In the genomic region with DNA sequence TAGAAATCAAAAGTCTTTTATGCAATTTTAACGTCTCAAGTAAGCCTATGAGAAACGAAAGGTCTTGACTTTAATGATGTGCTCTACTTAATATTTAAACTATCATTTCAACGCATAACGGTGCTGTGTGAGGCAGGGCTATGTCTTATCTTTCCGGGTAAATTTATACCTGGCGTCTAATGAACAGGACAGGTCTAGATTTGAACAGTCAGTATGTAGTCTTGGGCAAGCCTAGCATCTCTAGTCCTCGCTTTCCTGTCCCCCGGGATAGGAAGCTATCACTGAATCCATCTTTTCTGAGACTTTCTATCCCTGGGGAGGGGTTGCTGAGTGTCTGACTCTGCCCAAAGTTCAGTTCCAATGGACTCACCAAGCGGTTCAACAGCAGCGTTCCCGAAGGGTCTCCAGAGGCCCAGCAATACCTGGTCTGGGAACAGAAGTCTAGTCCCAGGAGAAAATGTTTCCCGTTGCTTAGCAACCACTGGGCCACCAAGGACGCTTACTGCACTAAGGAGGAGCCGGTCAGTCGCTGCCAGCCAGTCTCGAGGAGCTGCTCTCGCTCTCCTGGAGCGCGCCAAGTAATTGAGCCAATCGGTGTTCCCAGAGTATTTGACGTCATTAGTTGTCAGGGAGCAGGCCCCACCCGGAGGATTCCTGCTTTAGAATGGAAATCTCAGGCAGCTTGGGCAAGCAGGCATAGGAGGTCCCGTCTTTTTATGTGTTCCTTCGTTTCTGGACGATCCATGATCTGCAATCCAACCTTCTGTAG, we compare ENCODE assay signal across 8 mouse cellular contexts. TPM values are rescaled to one million over a fixed set of nuclear protein-coding genes. Genes with fewer than 3 reads are reported as not detected.
DNase-seq lines count a peak whose midpoint lies in the region; ATAC-seq lines count a peak whose summit lies in the region.

A gene (minus strand): TSS at position 463 of the 769 bp plus-strand sequence.

- peaks cover 7% of the 10 kb centered on the region; the same call in 1 of the 2 replicates for H3K4me1 ChIP-seq in intestine, embryonic 16.5 days (ENCODE audit: control insufficient read depth, insufficient read depth, low read length)

- peak within 1 kb of the TSS; percentile 57 for H3K9ac ChIP-seq in intestine, embryonic 16.5 days (ENCODE audit: low read depth, low read length)

- peak within 1 kb of the TSS; percentile 76 for H3K27ac ChIP-seq in intestine, embryonic 16.5 days (ENCODE audit: low read length)

- H3K4me2 ChIP-seq in intestine, embryonic 16.5 days (ENCODE audit: low read depth, low read length): peak within 1 kb of the TSS; percentile 66

- ATAC-seq in intestine, embryonic 16.5 days: peak; percentile 99

- intact Hi-C loops in left cerebral cortex, postnatal 25 days (cut with DNase I): no loop called here

- H3K27me3 ChIP-seq in intestine, embryonic 16.5 days (replicated peaks; ENCODE audit: control insufficient read depth, insufficient read depth, low read length): no peaks in the 10 kb centered on the region

- H3K36me3 ChIP-seq in intestine, embryonic 16.5 days (ENCODE audit: control insufficient read depth, insufficient read depth, low read length): no peaks in the 10 kb centered on the region

- H3K4me3 ChIP-seq in intestine, embryonic 16.5 days (ENCODE audit: low read length): peak within 1 kb of the TSS; percentile 41

- peak; percentile 93 for DNase-seq in adrenal gland, adult 2 months
- peak; percentile 93 for DNase-seq in embryo, embryonic 11 days
- DNase-seq in gastrocnemius, postnatal 4 days (ENCODE audit: low spot score in 2 of 2): peak; percentile 72 to 83
- peak; percentile 89 to 98 for DNase-seq in left cerebral cortex, postnatal 25 days (ENCODE audit: low spot score in 2 of 2)
- DNase-seq in mesoderm, embryonic 11.5 days (ENCODE audit: low read depth, low spot score): peak; percentile 94
- peak; percentile 89 for DNase-seq in right cerebral cortex, postnatal 25 days
- DNase-seq in urinary bladder, postnatal 36 days (ENCODE audit: low spot score in 2 of 2): peak; percentile 81 to 84

- H3K9me3 ChIP-seq in intestine, embryonic 16.5 days (ENCODE audit: control insufficient read depth, low read length): no peaks in the 10 kb centered on the region

- WGBS in intestine, embryonic 16.5 days: 34% methylated on average over 25 of the region's 25 CpGs

RNA-seq across cellular contexts. Expression of the gene that starts here (rescaled TPM):
- total RNA-seq in adrenal gland, adult 2 months (2021): under 1 TPM in 1 of 2 experiments, not detected in 1; 0.03 TPM
- 0.01 and 0.02 TPM in 2 replicates for polyA plus RNA-seq in adrenal gland, adult 2 months (2012; rRNA removed)
- total RNA-seq in gastrocnemius, postnatal 4 days (2021): under 1 TPM; 0.10 to 0.12 TPM
- polyA plus RNA-seq in intestine, embryonic 16.5 days (2015; fragmentation: Nextera tagmentation; extraction: Ambion mirVana): 0.04 and 0.05 TPM in 2 replicates
- under 1 TPM; 0.41 to 0.60 TPM for total RNA-seq in left cerebral cortex, postnatal 25 days (2021)

Comparison
In these comparisons a context has a peak if more than half of its experiments do, and no peak if none do; other contexts are left out.
1. Peak in every context shown above with its lines: DNase-seq, ATAC-seq, H3K4me3 ChIP-seq and H3K27ac ChIP-seq.
2. Peak in DNase-seq in adrenal gland, adult 2 months; RNA of the gene not detected or under 1 TPM.
3. Peak in DNase-seq in gastrocnemius, postnatal 4 days; RNA of the gene not detected or under 1 TPM.
4. Peak in ATAC-seq, H3K4me3 ChIP-seq, H3K27ac ChIP-seq, H3K9ac ChIP-seq and H3K4me2 ChIP-seq in intestine, embryonic 16.5 days; RNA of the gene not detected or under 1 TPM.
5. Peak in DNase-seq in left cerebral cortex, postnatal 25 days; RNA of the gene not detected or under 1 TPM.